Mouse (Mus musculus): ENCODE results near the gene Itpr3.
A peak's percentile ranks its signal among the peaks of the same experiment; 100 is the strongest.

Gene Itpr3

DNA sequence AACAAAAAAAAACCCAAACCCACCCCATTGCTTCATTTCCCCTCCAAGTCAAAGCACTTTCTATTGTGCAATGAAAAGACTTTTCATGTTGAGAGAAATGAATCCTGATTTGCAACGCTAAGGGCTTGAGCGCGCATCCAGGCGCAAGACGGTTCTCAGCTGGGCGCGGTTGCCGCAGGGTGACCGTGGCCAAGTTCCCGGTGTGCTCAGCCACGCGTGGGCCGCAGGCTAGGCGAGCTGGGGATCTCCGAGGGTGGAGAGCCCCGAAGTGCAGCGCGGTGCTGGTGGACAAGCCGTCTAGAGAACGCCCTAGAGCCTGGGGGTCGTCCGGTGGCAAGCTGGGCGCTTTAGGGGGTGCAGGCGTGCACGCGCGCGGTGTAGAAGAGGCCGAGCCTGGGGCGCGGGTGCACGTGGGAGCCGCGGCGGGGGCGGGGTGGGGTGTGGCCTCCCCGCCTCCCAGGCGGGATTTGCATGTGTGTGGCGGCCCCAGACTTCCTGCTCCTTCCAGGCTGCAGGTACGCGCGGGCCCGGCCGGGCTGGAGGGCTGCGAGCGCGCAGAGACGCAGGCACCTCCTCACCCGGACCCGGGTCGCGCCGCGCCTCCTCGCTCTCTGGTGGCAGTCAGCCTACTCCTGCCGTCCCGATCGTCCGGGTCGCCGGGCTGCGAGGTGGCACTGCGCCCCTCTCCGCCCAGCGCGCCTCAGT is at the start of gene Itpr3:
Gene Itpr3, plus strand, starts transcription at position 493 of the 705 bp plus-strand sequence.
- peak; percentile 53 to 71 for DNase-seq

DNA sequence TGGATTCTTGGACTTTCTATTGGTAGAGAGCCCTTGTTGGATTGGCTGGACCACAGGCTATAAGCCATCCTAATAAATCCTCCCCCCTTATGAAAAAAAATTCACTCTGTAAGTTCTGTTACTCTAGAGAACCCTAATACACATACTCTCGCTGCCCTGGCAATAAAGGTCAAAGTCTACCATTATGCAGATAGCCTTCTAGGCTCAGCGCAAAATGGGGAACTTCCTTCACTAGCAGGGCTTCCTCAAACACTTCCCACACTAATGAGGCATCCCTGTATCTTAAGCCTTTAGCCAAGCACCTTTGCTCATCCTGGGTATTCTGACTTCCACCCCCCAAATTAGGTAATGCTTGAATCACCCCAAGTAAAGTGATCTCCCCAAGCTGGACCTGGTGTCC is 48.8 kb upstream of the Itpr3 start:
- DNase-seq, result no peak

DNA sequence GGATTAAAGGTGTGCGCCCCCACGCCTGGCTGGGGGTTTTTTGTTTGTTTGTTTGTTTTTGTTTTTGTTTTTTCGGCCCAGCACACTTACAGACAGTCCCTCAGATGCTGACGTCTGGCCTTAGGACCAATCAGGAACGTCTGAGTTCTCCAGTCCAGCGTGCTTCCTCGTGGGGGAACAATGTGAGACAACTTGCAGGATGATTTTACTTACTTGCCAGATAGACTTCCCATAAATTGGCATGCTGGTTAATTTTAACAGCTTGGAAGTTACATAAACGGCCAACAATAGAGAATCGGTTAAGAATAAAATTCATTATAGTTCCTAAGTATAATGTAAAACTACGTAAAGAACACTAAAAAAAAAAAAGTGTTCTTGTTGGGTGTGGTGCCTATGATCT is 45.9 kb upstream of the Itpr3 start:
- DNase-seq, result no peak

DNA sequence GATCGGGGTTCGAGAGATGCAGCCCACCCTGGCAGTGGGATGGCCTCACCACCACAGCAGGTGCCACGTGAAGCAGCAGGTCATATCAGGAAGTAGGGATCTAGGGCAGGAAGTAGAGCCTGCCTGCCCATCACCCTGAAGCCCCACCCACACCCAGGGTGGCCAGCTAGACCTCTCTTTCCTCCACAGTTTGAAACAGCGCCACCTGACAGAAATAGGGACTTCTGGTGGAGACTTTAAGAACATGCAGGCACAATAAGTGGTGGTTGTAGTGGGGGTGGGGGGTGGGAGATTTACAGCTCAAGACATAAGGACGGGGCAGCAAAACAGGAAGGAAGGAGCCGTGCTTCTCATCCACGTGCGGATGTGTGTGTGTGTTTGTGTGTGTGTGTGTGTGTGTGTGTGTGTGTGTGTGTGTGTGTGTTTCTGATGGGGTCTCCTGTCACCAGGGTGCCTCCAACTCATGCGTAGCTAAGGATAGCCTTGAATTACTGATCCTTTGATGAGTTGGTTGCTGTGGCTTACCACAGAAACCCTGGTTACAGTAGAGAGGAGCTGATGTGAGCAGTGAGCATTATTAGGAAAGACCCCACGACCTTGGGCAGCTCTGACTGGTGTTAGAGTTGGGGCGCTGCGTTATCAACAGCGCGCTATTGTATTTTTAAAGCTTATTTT is 45.0 kb upstream of the Itpr3 start:
- no peak for DNase-seq

DNA sequence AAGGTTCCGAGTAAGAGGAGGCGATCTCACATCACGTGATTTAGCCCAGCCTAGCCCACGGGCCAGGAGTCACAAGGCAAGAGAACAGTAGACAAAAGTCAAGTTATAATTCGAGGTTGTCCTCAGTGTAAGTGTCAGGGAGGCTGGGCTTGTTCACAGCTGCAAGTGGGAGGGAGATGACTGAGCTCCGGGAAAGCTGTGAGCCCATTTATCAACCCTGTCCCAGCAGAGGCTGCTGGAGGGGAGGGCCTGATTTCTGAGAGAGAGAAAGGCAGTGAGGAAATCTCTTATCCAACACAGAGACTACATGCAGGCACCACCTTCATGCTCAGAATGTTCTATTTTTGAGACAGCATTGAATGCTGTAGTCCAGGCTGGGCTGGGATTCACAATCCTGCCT is 44.2 kb upstream of the Itpr3 start:
- no peak for DNase-seq

DNA sequence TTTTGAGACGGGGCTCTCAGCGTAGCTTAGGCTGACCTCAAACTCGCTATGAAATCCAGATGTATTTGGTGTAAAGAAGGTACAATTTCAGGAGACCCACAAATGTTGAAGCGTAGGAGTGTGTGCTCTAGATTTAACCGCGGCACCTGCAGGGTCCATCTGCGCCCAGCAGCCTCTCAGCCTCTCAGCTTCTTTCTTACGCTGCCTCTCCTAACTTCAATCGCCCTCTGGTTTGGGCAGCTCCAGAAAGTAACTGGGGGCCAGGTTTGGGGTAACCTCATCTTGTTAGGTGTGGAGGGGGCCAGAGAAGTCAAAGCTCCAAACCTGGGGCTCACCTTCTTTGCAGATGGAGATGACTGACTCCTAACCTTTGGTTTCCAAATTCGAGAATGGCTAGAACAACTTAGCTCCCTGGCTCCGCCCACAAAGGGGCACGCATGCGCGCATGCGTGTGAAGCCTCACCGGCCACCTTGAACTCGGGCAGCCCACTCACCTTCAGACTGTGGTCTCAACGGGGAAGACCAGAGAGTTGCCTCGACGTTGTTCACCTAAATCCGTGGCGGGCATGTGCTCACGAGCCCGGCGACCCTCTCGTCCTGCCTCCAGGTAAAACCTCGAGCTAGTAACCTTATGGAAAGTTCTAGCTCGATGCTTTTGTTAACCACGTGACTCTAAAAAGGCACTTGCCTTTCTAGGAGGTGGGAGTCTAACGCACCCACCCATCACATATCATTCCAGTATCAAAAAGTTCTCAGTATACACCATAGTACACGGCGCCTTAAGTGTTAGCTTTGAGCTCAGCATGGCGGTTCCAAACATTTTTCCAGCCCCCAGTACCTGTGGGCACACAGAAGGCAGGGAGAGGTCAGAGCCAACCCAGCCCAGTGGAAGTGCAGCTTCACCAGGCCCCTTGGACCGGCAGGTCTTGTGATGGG is 39.3 kb upstream of the Itpr3 start:
- peak; percentile 90 for DNase-seq

DNA sequence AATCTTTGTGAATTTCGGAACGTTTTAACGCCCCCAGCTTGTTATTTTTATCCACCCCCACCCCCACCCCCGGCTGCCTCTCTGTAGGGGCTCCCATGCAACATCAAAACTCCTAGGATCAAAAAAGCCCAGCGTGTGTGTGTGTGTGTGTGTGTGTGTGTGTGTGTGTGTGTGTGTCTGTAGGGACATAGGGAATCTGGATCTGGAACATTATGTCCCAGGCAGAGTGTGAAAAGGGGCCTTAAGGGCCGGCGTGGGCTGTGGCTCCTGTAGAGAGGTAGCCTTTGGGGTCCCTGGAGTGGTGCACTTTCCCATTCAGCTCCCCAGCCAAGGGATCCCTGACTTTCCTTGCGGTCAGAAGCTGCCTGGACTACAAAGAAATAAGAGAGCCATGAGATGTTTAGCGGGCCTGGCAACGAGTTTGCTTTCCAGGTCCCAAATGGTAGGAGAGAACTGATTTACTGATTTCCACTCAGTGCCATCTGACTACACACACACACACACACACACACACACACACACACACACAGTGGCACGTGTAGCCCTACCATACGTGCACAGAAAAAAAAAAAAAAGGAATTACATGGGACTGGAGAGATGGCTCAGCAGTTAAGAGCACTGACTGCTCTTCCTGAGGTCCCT is 38.4 kb upstream of the Itpr3 start:
- DNase-seq, result peak in 1 of 2 experiments; percentile 26

DNA sequence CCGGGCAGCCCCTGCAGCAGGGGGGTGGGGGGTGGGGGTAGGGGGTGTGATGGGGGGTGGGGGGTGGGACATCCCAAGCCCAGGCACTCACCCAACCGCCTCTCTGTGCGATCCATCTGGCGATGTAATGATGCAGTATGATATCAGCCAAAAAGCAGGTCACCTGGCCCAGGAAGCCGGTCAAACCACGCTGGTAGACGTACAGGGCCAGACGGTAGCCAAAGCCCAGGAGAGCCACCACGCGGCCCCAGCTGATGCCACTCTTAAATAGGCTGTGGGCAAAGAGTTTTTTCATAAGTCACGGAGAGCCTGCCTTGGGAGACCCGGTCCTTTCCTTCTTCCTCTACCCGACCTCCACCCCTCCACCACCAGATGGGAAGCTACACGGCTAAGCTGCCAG is 36.0 kb upstream of the Itpr3 start:
- DNase-seq, result peak; percentile 84 to 85

DNA sequence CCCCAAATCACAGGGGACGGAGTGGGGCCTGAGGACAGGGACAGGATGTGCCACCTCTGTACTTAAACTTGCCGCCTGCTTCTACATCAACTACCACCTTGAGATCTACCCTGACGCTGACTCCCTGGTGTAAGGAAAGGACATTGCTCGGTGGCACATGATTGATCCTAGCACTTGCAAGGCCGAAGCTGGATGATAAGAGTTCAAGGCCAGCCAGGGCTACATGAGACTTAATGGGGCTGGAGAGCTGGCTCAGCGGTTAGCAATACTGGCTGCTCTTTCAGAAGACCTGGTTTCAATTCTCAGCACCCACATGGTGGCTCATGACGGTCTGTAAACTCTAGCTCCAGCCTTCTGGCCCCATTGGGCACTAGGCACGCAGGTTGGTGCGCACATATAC is 35.4 kb upstream of the Itpr3 start:
- DNase-seq, result no peak

DNA sequence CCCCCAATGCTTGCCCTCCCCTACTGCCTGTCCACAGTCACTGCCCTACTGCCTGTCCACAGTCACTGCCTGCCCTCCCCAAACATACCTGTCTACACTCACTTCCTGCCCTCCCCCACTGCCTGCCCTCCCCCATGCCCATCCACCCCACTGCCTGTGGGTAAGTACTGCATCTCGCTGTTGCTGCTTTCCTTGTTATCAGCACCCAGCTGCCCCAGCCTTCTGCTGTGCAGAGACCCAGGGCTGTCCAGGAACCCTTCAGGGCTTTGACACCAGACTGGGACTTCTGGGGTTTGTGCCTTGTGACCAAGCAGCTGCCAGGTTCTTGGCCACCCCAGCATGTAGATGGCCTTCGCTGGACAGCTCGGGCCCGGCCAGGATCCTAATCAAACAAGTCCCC is 33.8 kb upstream of the Itpr3 start:
- no peak for DNase-seq

DNA sequence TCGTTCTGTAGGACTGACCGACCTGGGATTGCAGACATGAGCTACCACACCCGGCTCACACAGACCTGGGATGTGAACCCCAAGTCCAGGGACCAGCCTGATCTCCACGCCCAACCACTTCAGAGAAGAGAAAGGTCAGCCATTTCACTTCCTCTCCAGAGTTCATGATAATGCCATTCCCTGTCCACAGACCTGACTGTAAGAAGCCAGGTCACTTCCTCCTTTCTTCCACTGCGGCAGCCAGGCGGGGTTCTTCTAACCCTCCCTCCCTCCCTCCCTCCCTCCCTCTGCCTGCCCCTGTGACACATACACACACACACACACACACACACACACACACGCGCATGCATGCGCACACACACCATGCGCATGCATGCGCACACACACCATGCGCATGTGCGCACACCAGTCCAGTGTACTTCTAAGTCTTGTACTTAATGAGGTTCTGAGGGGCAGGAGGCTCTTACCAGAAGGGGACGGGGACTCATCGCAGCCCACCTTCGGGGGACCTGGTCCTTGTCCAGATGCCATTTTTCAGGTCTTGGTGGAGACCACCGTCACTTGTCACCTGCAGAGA is 31.7 kb upstream of the Itpr3 start:
- no peak for DNase-seq

DNA sequence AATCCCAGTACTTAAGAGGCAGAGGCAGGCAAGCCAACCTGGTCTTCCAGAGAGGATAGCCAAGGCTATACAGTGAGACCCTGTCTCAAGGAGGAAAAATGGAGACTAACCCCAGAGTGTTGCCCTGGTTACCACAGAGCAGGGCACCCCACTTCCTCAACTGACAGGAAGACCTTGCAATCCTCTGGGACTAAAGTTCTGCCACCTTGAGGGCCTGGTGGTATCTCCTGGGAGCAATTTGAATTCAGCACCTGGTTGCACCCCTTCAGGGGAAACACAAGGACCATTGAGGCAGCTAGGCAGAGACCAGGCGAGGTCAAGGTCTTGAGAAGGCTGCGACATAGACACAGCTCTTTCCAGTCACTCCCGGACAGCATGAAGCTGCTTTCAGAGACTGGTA is 31.2 kb upstream of the Itpr3 start:
- DNase-seq, result no peak

DNA sequence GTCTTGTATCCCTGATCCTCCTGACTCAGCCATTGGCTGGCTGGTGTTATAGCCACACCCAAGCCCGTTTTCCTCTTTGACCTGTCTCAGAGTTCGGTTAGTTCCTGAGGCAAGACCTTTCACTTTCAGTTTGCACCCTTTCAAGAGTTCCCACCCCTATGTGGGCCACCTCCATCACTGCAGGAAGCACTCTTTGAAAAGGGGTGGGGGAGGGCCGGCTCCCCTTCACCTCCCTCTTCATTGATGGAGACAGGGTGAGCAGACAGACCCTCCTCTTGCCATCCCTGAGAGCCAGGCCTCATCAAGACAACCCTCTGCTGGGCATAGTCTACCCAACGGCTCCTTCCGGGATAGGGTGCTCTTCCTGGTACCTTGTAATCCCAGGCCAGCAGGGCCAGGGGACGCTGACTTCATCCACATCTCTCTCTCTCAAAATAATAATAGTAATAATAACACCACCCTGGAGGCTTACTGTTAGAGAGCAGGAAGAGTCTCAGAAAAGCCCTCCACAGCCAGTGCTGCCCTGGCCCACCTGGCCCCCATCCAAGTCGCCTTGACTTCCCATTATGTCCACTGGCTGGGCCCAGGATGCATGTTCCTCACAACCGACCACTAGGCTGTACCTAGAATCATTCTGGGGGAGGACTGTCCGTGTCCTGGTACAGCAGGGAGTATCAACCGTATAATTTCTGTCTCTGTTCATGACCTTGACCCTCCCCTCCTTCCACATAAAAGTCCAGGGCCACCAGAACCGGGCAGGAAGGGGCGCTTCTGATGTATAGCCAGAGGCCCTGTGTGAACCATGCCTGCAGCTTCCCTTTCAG is 29.4 kb upstream of the Itpr3 start:
- peak; percentile 44 to 47 for DNase-seq

DNA sequence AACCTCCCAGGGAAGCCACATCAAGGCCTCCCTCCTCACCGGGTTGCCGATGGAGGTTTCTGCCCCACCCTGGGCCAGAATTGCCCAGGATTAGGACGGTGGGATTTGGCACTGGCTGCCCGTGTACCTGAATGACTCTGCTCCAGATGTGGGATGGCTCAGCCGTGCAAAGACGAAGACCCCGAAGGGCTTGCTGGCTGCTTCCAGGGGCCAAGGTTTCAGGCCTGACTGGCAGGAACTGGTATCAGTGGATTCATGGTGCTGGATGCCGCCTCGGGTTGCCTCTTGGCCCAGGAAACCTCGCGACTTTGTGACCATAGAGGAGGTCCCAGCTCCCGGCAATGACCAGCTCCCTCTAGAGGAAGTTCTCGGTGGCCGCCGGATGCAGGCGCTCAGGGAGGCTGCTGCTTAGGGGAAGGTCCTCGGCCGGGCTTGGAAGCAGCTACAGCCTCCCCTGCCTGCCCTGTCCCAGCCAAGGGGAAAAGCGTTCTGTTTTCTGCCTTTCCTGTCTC is 28.8 kb upstream of the Itpr3 start:
- peak; percentile 90 to 93 for DNase-seq

DNA sequence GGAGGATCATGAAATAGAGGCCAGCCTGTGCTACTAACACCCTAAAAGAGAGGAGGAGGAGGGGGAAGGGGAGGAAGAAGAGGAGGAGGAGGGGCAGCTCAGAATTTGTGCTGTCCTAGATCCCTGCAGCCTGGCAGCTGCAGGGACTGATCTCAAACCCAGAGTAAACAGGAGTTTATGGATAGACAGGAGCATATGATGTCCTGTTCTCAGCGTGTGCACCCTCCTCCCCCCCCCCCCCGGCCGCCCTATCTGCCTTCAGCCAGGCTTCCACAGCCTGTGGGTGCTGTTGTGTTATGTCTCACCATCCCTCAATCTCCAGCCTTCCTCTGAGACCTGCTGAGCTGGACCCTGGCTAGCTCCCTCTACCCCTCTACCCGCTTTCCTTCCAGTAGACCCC is 28.2 kb upstream of the Itpr3 start, which contains the start of gene Bak1:
Gene Bak1, minus strand, starts transcription at position 101 of the 400 bp plus-strand sequence.
- DNase-seq, result no peak

DNA sequence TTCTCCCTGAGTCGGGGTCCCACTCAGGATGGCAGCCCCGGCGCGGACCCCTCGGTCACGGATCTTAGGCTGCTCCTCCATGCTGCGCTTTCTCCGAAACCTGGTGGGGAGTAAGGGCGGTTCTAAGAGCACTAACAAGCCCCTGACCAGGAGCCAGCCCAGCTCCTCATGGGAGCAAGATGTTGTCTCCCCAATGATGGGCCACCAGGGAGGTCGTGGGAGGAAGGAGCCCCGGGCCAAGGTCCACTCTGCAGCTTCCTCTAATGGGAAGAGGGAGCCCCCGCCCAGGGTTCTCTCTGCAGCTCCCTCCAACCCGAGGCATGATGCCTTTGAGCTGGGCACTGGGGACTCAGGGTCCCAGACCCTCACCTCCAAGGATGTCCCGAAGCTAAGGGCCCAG is 27.7 kb upstream of the Itpr3 start:
- DNase-seq, result no peak

DNA sequence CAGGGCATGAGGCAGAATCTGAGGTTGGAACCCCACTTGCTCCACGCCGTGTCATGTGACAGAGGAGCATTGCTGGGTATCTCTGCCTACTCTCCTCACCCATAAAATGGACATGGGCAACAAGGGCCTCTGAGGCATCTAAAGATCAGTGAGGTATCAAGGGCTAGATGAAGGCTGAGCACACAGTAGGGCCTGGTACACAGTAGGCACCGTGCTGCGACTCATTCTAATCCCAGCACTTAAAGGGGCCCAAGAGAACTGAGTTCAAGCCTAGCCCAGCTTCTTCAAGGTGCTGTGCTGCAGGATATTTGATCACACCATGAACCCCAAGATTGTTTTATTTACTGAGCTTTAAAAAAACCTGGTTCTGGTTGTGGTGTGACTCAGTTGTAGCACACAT is 26.2 kb upstream of the Itpr3 start:
- no peak for DNase-seq

DNA sequence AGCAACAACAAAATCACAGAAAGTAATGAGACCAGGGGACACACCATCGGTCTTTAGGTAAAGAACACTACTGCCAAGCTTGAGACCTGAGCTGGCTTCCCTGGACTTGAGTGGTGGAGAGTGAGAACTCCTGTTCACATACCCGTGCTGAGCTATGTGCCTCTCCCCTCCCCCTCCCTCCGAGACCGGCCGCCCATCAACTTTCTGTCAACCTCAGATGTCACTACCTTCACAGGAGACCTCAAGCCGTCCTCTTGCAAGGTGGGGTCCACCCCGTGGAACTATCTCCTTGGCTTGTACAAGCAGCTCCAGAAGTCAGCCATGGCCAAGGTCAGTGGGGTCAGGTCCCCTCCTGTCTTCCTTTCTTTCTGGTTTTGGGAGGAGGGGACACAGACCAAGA is 24.8 kb upstream of the Itpr3 start:
- DNase-seq, result no peak

DNA sequence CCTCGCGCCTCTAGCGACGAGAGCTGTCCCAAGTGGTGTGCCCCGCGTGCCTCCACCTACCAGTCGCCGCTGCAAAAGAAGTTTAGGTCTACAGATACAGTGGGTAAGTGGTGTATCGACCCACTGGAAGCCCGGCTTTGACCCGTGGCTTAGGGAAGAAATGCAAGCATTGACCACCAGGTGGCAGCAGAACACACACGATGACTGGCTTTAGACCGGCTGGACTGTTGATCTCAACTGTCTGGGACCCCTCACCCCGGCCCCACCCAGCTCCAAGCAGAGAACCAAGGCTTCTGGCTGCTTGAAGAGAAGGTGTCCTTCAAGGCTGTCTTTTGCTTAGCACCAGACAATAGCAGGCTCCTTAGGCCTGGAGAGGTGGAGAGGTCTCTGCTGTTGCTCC is 24.2 kb upstream of the Itpr3 start:
- DNase-seq, result peak; percentile 80 to 85

DNA sequence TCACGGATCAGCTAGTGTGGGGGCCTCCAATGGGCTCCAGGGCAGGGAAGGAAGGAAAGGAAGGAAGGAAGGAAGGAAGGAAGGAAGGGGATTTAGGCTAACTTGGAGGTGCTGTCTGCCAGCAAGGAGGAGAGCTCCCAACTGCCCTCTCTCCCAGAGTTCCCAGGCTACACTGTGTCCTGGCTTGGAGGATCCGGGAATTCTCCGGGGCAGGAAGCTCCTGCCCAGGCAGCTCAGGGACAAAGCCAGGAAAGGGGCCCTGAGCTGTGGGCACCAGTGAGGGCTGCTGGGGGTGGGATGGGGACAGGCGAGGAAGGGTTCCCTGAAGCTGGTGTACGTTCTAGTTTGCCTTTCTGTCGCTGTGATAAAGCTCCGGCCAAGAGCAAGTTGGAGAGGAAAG is 20.6 kb upstream of the Itpr3 start:
- DNase-seq, result no peak

DNA sequence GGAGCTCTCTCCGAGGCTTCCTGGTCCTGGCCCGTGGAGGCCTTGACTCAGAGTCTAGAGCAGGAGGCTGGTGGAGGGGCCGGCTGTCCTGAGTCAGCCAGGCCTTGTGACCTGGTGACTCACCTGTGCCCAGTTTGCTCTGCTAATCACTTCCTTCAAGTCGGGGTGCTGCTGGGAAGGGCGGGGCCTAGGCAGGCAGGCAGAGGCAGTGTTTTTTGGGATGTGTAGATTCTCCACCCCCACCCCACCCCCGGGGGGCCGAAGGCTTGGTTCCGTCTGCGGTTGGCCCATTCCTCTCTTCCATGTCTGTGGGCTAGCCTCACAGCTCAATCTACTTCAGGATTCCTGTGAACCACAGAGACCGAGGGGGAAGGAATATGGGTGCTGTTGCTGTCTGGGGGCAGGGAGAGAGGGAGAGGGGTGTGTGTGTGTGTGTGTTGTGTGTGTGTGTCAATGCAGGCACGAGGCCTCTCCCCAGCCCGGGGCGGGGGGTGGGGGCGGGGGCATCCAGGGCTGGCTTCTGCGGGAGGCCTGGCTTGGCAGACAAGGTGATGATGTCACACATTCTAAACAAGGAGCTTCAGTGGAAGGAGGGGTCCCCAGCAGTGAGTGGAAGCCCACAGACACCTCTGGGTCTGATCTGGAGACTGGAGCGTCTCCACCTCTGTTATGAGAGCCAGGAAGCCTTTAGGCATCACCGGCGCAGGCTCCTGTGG is 18.6 kb upstream of the Itpr3 start:
- no peak for DNase-seq
